ENCODE assay signal across 29 mouse cellular contexts in genomic region chr3:83049680-83050079, GRCm38 (mm10). TPM values are rescaled to one million over a fixed set of nuclear protein-coding genes. Genes with fewer than 3 reads are reported as not detected.
DNase-seq lines count a peak whose midpoint lies in the region; ATAC-seq lines count a peak whose summit lies in the region.
"Had no signal": no experiment of that assay in that cellular context is flagged by ENCODE, and none has a peak within 500 bp of the region (broad histone marks: within the 10 kb centered on the region; RNA-seq: fewer than 3 reads in every experiment).

Fgb (minus strand) TSS chr3:83049863.

- no peak within 1 kb of the TSS for H3K27ac ChIP-seq in heart, embryonic 10.5 days
- no peak within 1 kb of the TSS for H3K27ac ChIP-seq in heart, embryonic 11.5 days (ENCODE audit: low read depth, low read length)
- H3K27ac ChIP-seq in liver, embryonic 13.5 days = peak within 1 kb of the TSS; percentile 43; the same call in 1 of the 2 replicates
- no peak within 1 kb of the TSS for H3K27ac ChIP-seq in stomach, embryonic 16.5 days (ENCODE audit: low read length)
- H3K27ac ChIP-seq: forebrain, embryonic 13.5 days; heart, adult 2 months; limb, embryonic 12.5 days; midbrain, embryonic 10.5 days; midbrain, embryonic 15.5 days; neural tube, embryonic 15.5 days had no signal

- H3K9me3 ChIP-seq in heart, embryonic 10.5 days = no peaks in the 10 kb centered on the region
- H3K9me3 ChIP-seq in heart, embryonic 11.5 days (replicated peaks; ENCODE audit: control insufficient read depth, low read length) = no peaks in the 10 kb centered on the region
- no peaks in the 10 kb centered on the region for H3K9me3 ChIP-seq in liver, embryonic 13.5 days (replicated peaks)
- no peaks in the 10 kb centered on the region for H3K9me3 ChIP-seq in stomach, embryonic 16.5 days (replicated peaks; ENCODE audit: control insufficient read depth, low read length)
- H3K9me3 ChIP-seq: forebrain, embryonic 13.5 days; limb, embryonic 12.5 days; midbrain, embryonic 10.5 days; midbrain, embryonic 15.5 days; neural tube, embryonic 15.5 days had no signal

- H3K4me2 ChIP-seq in heart, embryonic 11.5 days = no peak within 1 kb of the TSS
- no peak within 1 kb of the TSS for H3K4me2 ChIP-seq in liver, embryonic 13.5 days
- no peak within 1 kb of the TSS for H3K4me2 ChIP-seq in stomach, embryonic 16.5 days (ENCODE audit: low read depth, low read length)
- H3K4me2 ChIP-seq: forebrain, embryonic 13.5 days; limb, embryonic 12.5 days; lung, embryonic 14.5 days; midbrain, embryonic 15.5 days; neural tube, embryonic 15.5 days had no signal

- WGBS in heart, embryonic 10.5 days = 85% methylated on average over 8 of the region's 8 CpGs
- 80% methylated on average over 8 of the region's 8 CpGs for WGBS in heart, embryonic 11.5 days (ENCODE audit: insufficient replicate concordance)
- WGBS in liver, embryonic 13.5 days (ENCODE audit: insufficient replicate concordance) = 67% methylated on average over 8 of the region's 8 CpGs
- WGBS in stomach, embryonic 16.5 days = 75% methylated on average over 8 of the region's 8 CpGs

- no peak within 1 kb of the TSS for H3K4me3 ChIP-seq in heart, embryonic 10.5 days
- no peak within 1 kb of the TSS for H3K4me3 ChIP-seq in heart, embryonic 11.5 days (ENCODE audit: low read depth, low read length)
- H3K4me3 ChIP-seq in liver, embryonic 13.5 days (replicated peaks) = peak within 1 kb of the TSS; percentile 46
- no peak within 1 kb of the TSS for H3K4me3 ChIP-seq in stomach, embryonic 16.5 days (replicated peaks; ENCODE audit: low read length)
- H3K4me3 ChIP-seq: forebrain, embryonic 13.5 days; heart, adult 2 months; limb, embryonic 12.5 days; midbrain, embryonic 10.5 days; midbrain, embryonic 15.5 days; neural tube, embryonic 15.5 days had no signal

- H3K36me3 ChIP-seq in heart, embryonic 10.5 days = no peaks in the 10 kb centered on the region
- no peaks in the 10 kb centered on the region for H3K36me3 ChIP-seq in heart, embryonic 11.5 days (ENCODE audit: control insufficient read depth, insufficient read depth, low read length)
- 0 out of 2 replicates have a peak, but pooled peaks cover 2% of the 10 kb centered on the region for H3K36me3 ChIP-seq in liver, embryonic 13.5 days
- no peaks in the 10 kb centered on the region for H3K36me3 ChIP-seq in stomach, embryonic 16.5 days (ENCODE audit: control insufficient read depth, insufficient read depth, low read length)
- H3K36me3 ChIP-seq: limb, embryonic 12.5 days; midbrain, embryonic 10.5 days; midbrain, embryonic 15.5 days; neural tube, embryonic 15.5 days had no signal

- DNase-seq in heart, embryonic 10.5 days (ENCODE audit: low spot score) = no peak
- DNase-seq in liver = peak; percentile 31
- DNase-seq in liver, embryonic 13.5 days = no peak
- DNase-seq in cerebellum, adult 11 months = no peak
- DNase-seq in right cerebral cortex, adult 18-20 months = no peak
- DNase-seq: B cell, adult 2 months; cerebellum, adult 18-20 months; cerebellum, postnatal 10 days; gastrocnemius, postnatal 36 days; heart, adult 2 months; heart, postnatal 14 days; kidney, adult 9 months; kidney, postnatal 10 days; layer of hippocampus, adult 9-11 months; lung, embryonic 14.5 days; retina, postnatal 1 day; right cerebral cortex, postnatal 25 days; thymus, postnatal 4 days had no signal

- no peak within 1 kb of the TSS for H3K9ac ChIP-seq in heart, embryonic 11.5 days (ENCODE audit: low read depth, low read length)
- H3K9ac ChIP-seq in liver, embryonic 13.5 days = peak within 1 kb of the TSS; percentile 36; the same call in 1 of the 2 replicates
- H3K9ac ChIP-seq in stomach, embryonic 16.5 days (ENCODE audit: low read length) = no peak within 1 kb of the TSS
- H3K9ac ChIP-seq: forebrain, embryonic 13.5 days; limb, embryonic 12.5 days; lung, embryonic 14.5 days; midbrain, embryonic 15.5 days; neural tube, embryonic 15.5 days had no signal

- no peaks in the 10 kb centered on the region for H3K27me3 ChIP-seq in heart, embryonic 10.5 days (ENCODE audit: insufficient read depth, poor library complexity, severe bottlenecking)
- H3K27me3 ChIP-seq in heart, embryonic 11.5 days (ENCODE audit: control insufficient read depth, insufficient read depth, low read length) = no peaks in the 10 kb centered on the region
- no peaks in the 10 kb centered on the region for H3K27me3 ChIP-seq in liver, embryonic 13.5 days
- H3K27me3 ChIP-seq in stomach, embryonic 16.5 days (ENCODE audit: control insufficient read depth, insufficient read depth, low read length) = no peaks in the 10 kb centered on the region
- H3K27me3 ChIP-seq: forebrain, embryonic 13.5 days; limb, embryonic 12.5 days; midbrain, embryonic 15.5 days; neural tube, embryonic 15.5 days had no signal

- H3K4me1 ChIP-seq in heart, embryonic 10.5 days = no peaks in the 10 kb centered on the region
- no peaks in the 10 kb centered on the region for H3K4me1 ChIP-seq in heart, embryonic 11.5 days (ENCODE audit: control insufficient read depth, insufficient read depth, low read length)
- H3K4me1 ChIP-seq in liver, embryonic 13.5 days (replicated peaks) = peaks cover 14% of the 10 kb centered on the region
- H3K4me1 ChIP-seq in stomach, embryonic 16.5 days (ENCODE audit: control insufficient read depth, insufficient read depth, low read length) = no peaks in the 10 kb centered on the region
- H3K4me1 ChIP-seq: forebrain, embryonic 13.5 days; limb, embryonic 12.5 days; midbrain, embryonic 10.5 days; midbrain, embryonic 15.5 days; neural tube, embryonic 15.5 days had no signal

- ATAC-seq in heart, embryonic 11.5 days (replicated peaks; ENCODE audit: insufficient number of reproducible peaks, low FRiP score, low TSS enrichment) = no peak
- peak; percentile 52; the same call in 1 of the 2 replicates for ATAC-seq in liver, embryonic 13.5 days (ENCODE audit: low read depth)
- ATAC-seq in stomach, embryonic 16.5 days (ENCODE audit: insufficient read depth, low FRiP score) = no peak
- no peak for ATAC-seq in frontal cortex, adult (ENCODE audit: low TSS enrichment)
- ATAC-seq: forebrain, embryonic 13.5 days; hindbrain, embryonic 16.5 days; midbrain, embryonic 15.5 days had no signal

RNA-seq across cellular contexts. Expression of gene Fgb, which starts in this region (rescaled TPM):
- polyA plus RNA-seq in heart, embryonic 10.5 days (2016; fragmentation: Nextera tagmentation; extraction: Ambion mirVana) = 1.5 and 43.0 TPM in 2 replicates
- 0.59 and 3.4 TPM in 2 replicates for polyA plus RNA-seq in heart, embryonic 11.5 days (2014; fragmentation: Nextera tagmentation; extraction: Ambion mirVana)
- polyA plus RNA-seq in liver, embryonic 13.5 days (2015; fragmentation: Nextera tagmentation; extraction: Ambion mirVana) = 191 and 210 TPM in 2 replicates
- polyA plus RNA-seq in stomach, embryonic 16.5 days (2015; fragmentation: Nextera tagmentation; extraction: Ambion mirVana) = 16.8 and 21.8 TPM in 2 replicates
- polyA plus RNA-seq: cortical plate, adult 2 months; forebrain, embryonic 13.5 days; heart, adult 2 months; hindbrain, embryonic 11.5 days; hindbrain, embryonic 16.5 days; midbrain, embryonic 10.5 days; midbrain, embryonic 15.5 days had no signal
